Mouse (Mus musculus): ENCODE measurements around the gene Prl3c1. TPM values are rescaled to one million over a fixed set of nuclear protein-coding genes. Genes with fewer than 3 reads are reported as not detected.
"Not testable (repeated sequence)": the region's sequence is repeated elsewhere in the genome, so short reads cannot be mapped to it uniquely, and the experiment has no call there.

Gene Prl3c1
- not detected in 2 replicates for polyA plus RNA-seq (2012; ENCODE audit: insufficient read depth, insufficient read length, missing spikeins)

- H3K4me1 ChIP-seq (ENCODE audit: control insufficient read depth, insufficient read depth, insufficient read length, low read length), result no peaks in the 10 kb centered on the region
- no peak within 1 kb of the TSS for H3K27ac ChIP-seq (replicated peaks; ENCODE audit: low read depth, low read length)
- no peak within 1 kb of the TSS for H3K4me3 ChIP-seq (ENCODE audit: insufficient read depth, low read depth, low read length)
Measured at GRCm38 (mm10) chr13:27196359-27196758, at the start of gene Prl3c1. TSS of gene Prl3c1 (plus strand) at chr13:27196659.

- H3K4me1 ChIP-seq (ENCODE audit: control insufficient read depth, insufficient read depth, insufficient read length, low read length), result no peaks in the 10 kb centered on the region
- H3K4me3 ChIP-seq (ENCODE audit: insufficient read depth, low read depth, low read length), result no peak overlapping the region
- no peak overlapping the region for H3K27ac ChIP-seq (replicated peaks; ENCODE audit: low read depth, low read length)
Measured at GRCm38 (mm10) chr13:27148264-27148663, 48.2 kb upstream of the Prl3c1 start.

- H3K4me3 ChIP-seq (ENCODE audit: insufficient read depth, low read depth, low read length); H3K27ac ChIP-seq (replicated peaks; ENCODE audit: low read depth, low read length); H3K4me1 ChIP-seq (ENCODE audit: control insufficient read depth, insufficient read depth, insufficient read length, low read length): not testable (repeated sequence)
Measured at GRCm38 (mm10) chr13:27156490-27156889, 40.0 kb upstream of the Prl3c1 start, which contains the start of gene Prl3d3. TSS of gene Prl3d3 (plus strand) at chr13:27156790.

GRCm38 (mm10) chr13:27241547-27241946, 45.1 kb downstream of the Prl3c1 start, which contains the start of gene Prl3b1:
TSS of gene Prl3b1 (plus strand) at chr13:27241847.
- no peaks in the 10 kb centered on the region for H3K4me1 ChIP-seq (ENCODE audit: control insufficient read depth, insufficient read depth, insufficient read length, low read length)
- no peak within 1 kb of the TSS for H3K27ac ChIP-seq (replicated peaks; ENCODE audit: low read depth, low read length)
- no peak within 1 kb of the TSS for H3K4me3 ChIP-seq (ENCODE audit: insufficient read depth, low read depth, low read length)

Other genes with a start within 250 kb of the Prl3c1 start
- gene Prl, start 139.1 kb upstream of the Prl3c1 start, polyA plus RNA-seq (2012; ENCODE audit: insufficient read depth, insufficient read length, missing spikeins), result not detected in 2 replicates
- gene Prl3d1, start 102.5 kb upstream of the Prl3c1 start, polyA plus RNA-seq (2012; ENCODE audit: insufficient read depth, insufficient read length, missing spikeins), result not detected in 2 replicates
- gene Prl3d2, start 75.0 kb upstream of the Prl3c1 start, polyA plus RNA-seq (2012; ENCODE audit: insufficient read depth, insufficient read length, missing spikeins), result not detected in 2 replicates
- not detected in 2 replicates for gene Prl3d3, start 39.9 kb upstream of the Prl3c1 start, polyA plus RNA-seq (2012; ENCODE audit: insufficient read depth, insufficient read length, missing spikeins)
- not detected in 2 replicates for gene Prl3b1, start 45.2 kb downstream of the Prl3c1 start, polyA plus RNA-seq (2012; ENCODE audit: insufficient read depth, insufficient read length, missing spikeins)
- gene Prl3a1, start 62.8 kb downstream of the Prl3c1 start, polyA plus RNA-seq (2012; ENCODE audit: insufficient read depth, insufficient read length, missing spikeins), result not detected in 2 replicates
- gene Prl6a1, start 116.0 kb downstream of the Prl3c1 start, polyA plus RNA-seq (2012; ENCODE audit: insufficient read depth, insufficient read length, missing spikeins), result not detected in 2 replicates
- gene Prl8a2, start 149.0 kb downstream of the Prl3c1 start, polyA plus RNA-seq (2012; ENCODE audit: insufficient read depth, insufficient read length, missing spikeins), result not detected in 2 replicates
- not detected in 2 replicates for gene Prl2b1, start 194.2 kb downstream of the Prl3c1 start, polyA plus RNA-seq (2012; ENCODE audit: insufficient read depth, insufficient read length, missing spikeins)
- gene Prl8a6, start 242.0 kb downstream of the Prl3c1 start, polyA plus RNA-seq (2012; ENCODE audit: insufficient read depth, insufficient read length, missing spikeins), result not detected in 2 replicates

Data from brown adipose tissue, adult 24 weeks (tissue).